Mouse (Mus musculus) forebrain, embryonic 16.5 days (tissue): Measurements from ENCODE around the gene Wfdc15a. TPM values are rescaled to one million over a fixed set of nuclear protein-coding genes. Genes with fewer than 3 reads are reported as not detected.

Experiments used
- ATAC-seq: fragments of 200-750 bp; cut with Nextera tagmentation; 2 replicates; pipeline ENCODE4 v1.8.0; 2017; ENCODE audit warnings: mild to moderate bottlenecking, moderate library complexity
- H3K27ac ChIP-seq: fragments of 300-500 bp; sonication (generic); 2 replicates; pipeline ENCODE4 v1.5.1; 2014; ENCODE audit warnings: low read length, control low read depth
- H3K27me3 ChIP-seq: fragments of 300-500 bp; sonication (generic); replicated peaks from 2 replicates; pipeline ENCODE4 v1.6.1; 2014; ENCODE audit warnings: low read length; ENCODE audit not compliant: control insufficient read depth, insufficient read depth
- H3K36me3 ChIP-seq: fragments of 300-500 bp; sonication (generic); 2 replicates; pipeline ENCODE4 v1.6.1; 2014; ENCODE audit not compliant: control insufficient read depth, insufficient read depth
- H3K4me1 ChIP-seq: fragments of 300-500 bp; sonication (generic); replicated peaks from 2 replicates; pipeline ENCODE4 v1.6.1; 2014; ENCODE audit warnings: low read length; ENCODE audit not compliant: control insufficient read depth, insufficient read depth
- H3K4me2 ChIP-seq: fragments of 300-500 bp; sonication (generic); 2 replicates; pipeline ENCODE4 v1.6.1; 2014; ENCODE audit warnings: mild to moderate bottlenecking, low read length, control low read depth
- H3K4me3 ChIP-seq: fragments of 300-500 bp; sonication (generic); replicated peaks from 2 replicates; pipeline ENCODE4 v1.5.1; 2014; ENCODE audit warnings: mild to moderate bottlenecking, low read length, control low read depth
- H3K9ac ChIP-seq: fragments of 300-500 bp; sonication (generic); replicated peaks from 2 replicates; pipeline ENCODE4 v1.6.1; 2014; ENCODE audit warnings: low read depth, low read length, control low read depth
- H3K9me3 ChIP-seq: fragments of 300-500 bp; sonication (generic); 2 replicates; pipeline ENCODE4 v1.6.1; 2016; ENCODE audit warnings: low read length; ENCODE audit not compliant: control insufficient read depth
- WGBS: fragments of 180-500 bp; shearing (Covaris S2); extraction: QIAGEN DNeasy Blood & Tissue Kit; methylation state at CpG from one replicate; pipeline ENCODE4 v1.1.7; 2014; 5-methylcytosine and 5-hydroxymethylcytosine counted together
- polyA plus RNA-seq: library from polyadenylated mRNA; unstranded; fragments of >200 nt; fragmentation: Nextera tagmentation; extraction: Ambion mirVana; gene quantifications from 2 replicates; pipeline ENCODE4 v1.2.1, GENCODE M21; 2015

Gene Wfdc15a
- polyA plus RNA-seq, 1 experiment from 2014 or later: not detected

DNA sequence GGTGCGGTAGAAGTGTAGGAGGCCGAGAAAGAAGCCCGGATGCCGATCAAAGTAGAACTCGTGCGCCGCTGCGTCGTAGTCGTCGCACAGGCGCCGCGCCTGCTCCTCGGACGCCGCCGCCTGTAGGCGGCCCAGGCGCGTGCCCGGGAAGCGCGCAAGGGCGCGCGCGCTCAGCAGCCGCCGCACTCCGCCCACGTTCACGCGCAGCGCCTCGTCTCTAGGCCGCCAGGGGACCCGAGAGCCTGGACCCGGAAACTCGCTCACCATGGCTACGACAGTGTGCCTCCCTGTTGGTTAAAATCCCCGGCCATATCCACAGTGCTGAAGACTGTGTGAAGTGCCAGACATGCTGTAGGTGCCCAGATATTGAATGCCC lies 31.4 kb downstream of the Wfdc15a start:
- H3K36me3 ChIP-seq: no peaks in the 10 kb centered on the region
- 9% methylated on average over 41 of the region's 42 CpGs for WGBS
- peaks cover 16% of the 10 kb centered on the region for H3K4me1 ChIP-seq
- H3K27me3 ChIP-seq: peaks cover 58% of the 10 kb centered on the region
- no peak overlapping the region for H3K27ac ChIP-seq
- H3K9me3 ChIP-seq: no peaks in the 10 kb centered on the region
- peak; percentile 54 for ATAC-seq
- H3K4me3 ChIP-seq: peak overlapping the region; percentile 46
- H3K9ac ChIP-seq: peak overlapping the region; percentile 43; the same call in 1 of the 2 replicates
- peak overlapping the region; percentile 59 for H3K4me2 ChIP-seq

DNA sequence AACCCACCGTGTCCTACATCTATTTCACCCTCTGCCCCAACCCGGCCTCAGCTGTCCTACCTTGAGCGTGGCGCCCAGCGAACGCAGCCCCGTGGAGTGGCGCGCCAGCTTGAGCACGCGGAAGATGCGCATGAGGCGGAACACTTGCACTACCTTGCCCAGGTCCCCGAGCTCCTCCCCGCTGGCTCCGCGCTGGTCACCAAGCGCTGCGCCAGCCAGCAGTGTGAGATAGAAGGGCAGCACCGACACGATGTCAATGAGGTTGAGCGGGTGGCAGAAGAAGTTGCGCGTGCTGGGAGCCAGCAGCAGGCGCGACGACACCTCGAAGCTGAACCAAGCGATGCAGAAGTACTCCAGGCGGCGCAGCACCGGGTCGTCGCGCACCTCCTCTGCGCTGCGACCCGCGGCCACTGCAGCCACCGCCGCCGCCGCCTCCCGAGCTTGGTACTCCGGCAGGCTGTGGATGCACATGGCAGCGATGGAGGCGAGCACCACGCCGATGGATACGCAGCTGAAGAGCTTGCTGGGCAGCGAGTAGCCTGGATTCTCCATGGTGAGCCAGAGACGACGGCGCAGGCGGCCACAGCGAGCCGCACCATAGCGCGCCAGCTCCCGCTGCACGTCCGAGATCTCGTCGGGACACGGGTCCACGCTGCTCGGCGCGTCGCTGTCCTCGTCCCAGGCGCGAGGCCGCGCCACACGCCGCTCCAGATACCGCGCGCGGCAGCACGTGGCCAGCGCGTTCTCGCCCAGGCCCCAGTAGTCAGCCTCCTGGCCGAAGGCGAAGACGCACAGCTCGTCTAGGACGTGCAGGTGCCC lies 32.0 kb downstream of the Wfdc15a start:
- peaks cover 54% of the 10 kb centered on the region for H3K27me3 ChIP-seq
- H3K27ac ChIP-seq: no peak overlapping the region
- H3K9me3 ChIP-seq: no peaks in the 10 kb centered on the region
- H3K4me2 ChIP-seq: peak overlapping the region; percentile 59
- H3K36me3 ChIP-seq: no peaks in the 10 kb centered on the region
- H3K4me1 ChIP-seq: peaks cover 16% of the 10 kb centered on the region
- peak overlapping the region; percentile 43 for H3K9ac ChIP-seq
- ATAC-seq: peak; percentile 63
- H3K4me3 ChIP-seq: peak overlapping the region; percentile 46
- 17% methylated on average over 84 of the region's 90 CpGs for WGBS

DNA sequence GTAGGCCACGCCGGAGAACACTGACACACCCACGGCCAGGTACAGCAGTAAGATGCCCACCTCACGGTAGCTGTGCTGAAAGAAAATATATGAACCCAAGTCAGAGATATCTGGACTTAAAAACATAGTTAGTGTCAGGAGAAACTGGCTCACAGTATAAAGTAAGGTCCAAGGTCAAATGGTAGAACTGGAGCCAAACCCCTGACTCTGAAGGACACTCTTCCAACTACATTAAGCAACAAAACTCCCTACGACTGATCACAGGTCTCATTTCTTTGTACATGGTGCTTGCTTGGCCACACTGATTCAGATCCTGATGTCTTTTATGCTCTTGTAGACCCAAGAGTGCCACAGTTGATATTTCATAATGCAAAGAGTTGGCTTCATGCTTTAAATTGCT lies 35.0 kb downstream of the Wfdc15a start:
- H3K27me3 ChIP-seq: peaks cover 36% of the 10 kb centered on the region
- 98% methylated on average over 5 of the region's 5 CpGs for WGBS

DNA sequence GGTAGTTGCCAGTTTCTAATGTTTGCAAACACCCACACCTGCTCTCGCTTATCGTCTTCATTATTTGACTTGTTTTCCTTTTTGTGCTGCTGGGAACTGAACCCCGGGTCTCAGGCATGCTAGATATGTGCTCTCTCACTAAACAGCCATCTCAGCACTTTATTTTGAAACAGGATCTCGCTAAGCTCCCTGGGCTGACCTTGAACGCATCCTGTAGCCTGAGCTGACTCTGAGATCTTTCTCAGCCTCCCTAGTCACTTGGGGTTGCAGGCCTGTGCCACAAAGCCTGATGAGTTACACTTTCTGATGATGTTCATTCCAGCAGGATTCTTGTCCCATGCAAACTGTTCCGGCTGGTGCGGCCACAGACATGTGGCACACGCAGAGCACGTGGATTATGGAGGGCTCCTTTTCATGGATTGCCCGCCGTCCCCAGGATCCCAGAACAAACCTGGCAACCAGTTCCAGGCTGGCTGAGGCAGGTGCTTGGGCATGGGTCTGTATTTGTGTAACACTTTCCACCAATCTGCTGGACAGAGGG lies 38.3 kb downstream of the Wfdc15a start:
- Histone ChIP-seq H3K27me3 (peaks cover 4% of the 10 kb centered on the region), H3K36me3 (no peaks in the 10 kb centered on the region), H3K4me1 (no peaks in the 10 kb centered on the region), H3K9ac (no peak overlapping the region), H3K4me2 (no peak overlapping the region), H3K4me3 (no peak overlapping the region), H3K9me3 (no peaks in the 10 kb centered on the region), H3K27ac (no peak overlapping the region)
- ATAC-seq: no peak
- 84% methylated on average over 11 of the region's 11 CpGs for WGBS

More for the DNA sequence above, 35.0 kb downstream of the Wfdc15a start:
- H3K4me3 ChIP-seq: no peak overlapping the region
- H3K27ac ChIP-seq: no peak overlapping the region
- peaks cover 8% of the 10 kb centered on the region for H3K4me1 ChIP-seq
- no peak overlapping the region for H3K4me2 ChIP-seq
- H3K9ac ChIP-seq: no peak overlapping the region
- no peak for ATAC-seq
- H3K36me3 ChIP-seq: no peaks in the 10 kb centered on the region
- H3K9me3 ChIP-seq: no peaks in the 10 kb centered on the region

DNA sequence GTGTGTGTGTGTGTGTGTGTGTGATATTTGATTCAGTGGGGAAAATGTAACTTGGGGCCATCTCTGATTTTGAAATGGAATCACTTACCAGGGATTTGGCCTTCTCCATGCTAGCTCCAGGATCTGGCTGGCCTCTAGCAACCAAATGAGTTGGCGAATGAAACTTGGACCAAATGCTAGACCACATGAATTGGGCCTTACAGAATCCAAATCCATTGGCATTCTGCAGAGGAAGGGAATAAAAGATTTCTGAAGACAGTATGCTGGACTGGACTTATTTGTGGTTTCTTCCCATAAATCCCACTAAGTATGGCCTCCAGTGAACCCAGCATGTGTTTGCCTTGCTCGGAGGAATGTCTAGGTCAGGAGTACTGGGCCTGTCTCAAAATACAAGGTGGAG lies 41.1 kb downstream of the Wfdc15a start:
- H3K9me3 ChIP-seq: no peaks in the 10 kb centered on the region
- H3K27ac ChIP-seq: no peak overlapping the region
- H3K4me2 ChIP-seq: no peak overlapping the region
- ATAC-seq: no peak
- no peaks in the 10 kb centered on the region for H3K36me3 ChIP-seq
- H3K9ac ChIP-seq: no peak overlapping the region
- no peak overlapping the region for H3K4me3 ChIP-seq
- no peaks in the 10 kb centered on the region for H3K27me3 ChIP-seq
- 89% methylated on average over 2 of the region's 2 CpGs for WGBS
- H3K4me1 ChIP-seq: no peaks in the 10 kb centered on the region

DNA sequence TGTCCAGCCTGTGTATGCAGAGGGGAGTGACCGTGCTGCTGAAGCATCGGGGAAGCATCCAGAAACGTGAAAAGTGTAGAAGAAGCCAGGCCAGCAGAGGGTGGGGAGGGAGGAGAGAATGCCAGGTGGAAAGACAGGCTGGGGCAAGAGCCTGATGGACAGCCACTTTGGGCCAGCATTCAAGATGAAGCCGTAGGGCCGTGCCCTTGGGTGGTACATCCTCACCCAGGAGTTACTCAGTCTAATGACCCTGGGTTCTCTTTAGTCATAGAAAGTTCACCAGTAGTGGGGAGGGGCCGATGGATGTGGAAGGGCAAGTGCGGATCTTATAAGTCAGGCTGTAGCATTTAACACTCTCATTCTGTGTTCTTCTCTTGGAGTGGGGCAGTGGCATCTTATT lies 43.8 kb downstream of the Wfdc15a start:
- Histone ChIP-seq H3K36me3 (peaks cover 3% of the 10 kb centered on the region; the same call in 1 of the 2 replicates), H3K9ac (no peak overlapping the region), H3K9me3 (no peaks in the 10 kb centered on the region), H3K27me3 (no peaks in the 10 kb centered on the region), H3K4me3 (no peak overlapping the region), H3K4me1 (no peaks in the 10 kb centered on the region), H3K4me2 (no peak overlapping the region), H3K27ac (no peak overlapping the region)
- 92% methylated on average over 7 of the region's 7 CpGs for WGBS
- no peak for ATAC-seq

DNA sequence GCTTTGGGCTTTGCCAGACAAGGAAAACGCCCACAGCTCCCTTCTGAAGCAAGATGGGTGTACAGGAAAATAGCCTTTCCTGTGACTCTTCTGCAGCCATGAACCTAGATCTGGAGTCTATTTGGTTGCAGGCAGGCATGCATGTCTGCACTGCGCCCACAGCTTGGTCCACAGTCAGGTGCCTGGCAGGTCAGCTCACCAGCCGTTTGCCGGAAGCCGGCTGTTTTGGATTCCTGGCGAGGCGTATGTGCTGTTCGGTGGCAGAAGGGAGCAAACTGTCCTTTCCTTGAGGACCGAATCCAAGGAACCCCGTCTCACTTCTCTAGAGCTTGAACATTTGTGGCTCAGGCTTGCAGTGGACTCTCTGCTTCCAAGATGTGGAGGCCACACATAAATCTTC lies 45.9 kb downstream of the Wfdc15a start:
- WGBS: 95% methylated on average over 10 of the region's 10 CpGs
- H3K4me2 ChIP-seq: no peak overlapping the region
- no peak overlapping the region for H3K27ac ChIP-seq
- no peak for ATAC-seq
- H3K4me3 ChIP-seq: no peak overlapping the region
- H3K27me3 ChIP-seq: no peaks in the 10 kb centered on the region
- H3K36me3 ChIP-seq: peaks cover 3% of the 10 kb centered on the region; the same call in 1 of the 2 replicates
- no peaks in the 10 kb centered on the region for H3K4me1 ChIP-seq
- H3K9me3 ChIP-seq: no peaks in the 10 kb centered on the region
- no peak overlapping the region for H3K9ac ChIP-seq

DNA sequence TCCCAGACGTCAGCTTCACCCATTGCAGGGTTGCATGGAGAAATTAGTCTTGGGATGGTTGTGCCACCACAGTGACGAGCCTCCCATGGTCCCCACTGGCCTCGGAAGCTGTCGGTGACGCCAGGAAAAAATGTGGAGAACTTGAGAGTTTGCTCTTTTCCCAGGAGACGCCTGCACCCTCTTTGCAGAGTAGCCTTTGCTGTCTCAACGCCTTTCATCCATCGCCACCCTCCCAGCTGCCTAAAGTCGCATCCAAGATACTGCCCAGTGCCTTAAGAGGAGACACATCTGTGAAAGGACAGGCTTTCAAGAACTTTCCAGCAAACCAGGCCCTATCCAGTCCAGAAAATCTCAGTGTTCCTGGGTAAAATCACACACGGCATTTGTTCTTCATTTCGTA lies 47.6 kb downstream of the Wfdc15a start:
- WGBS: 96% methylated on average over 11 of the region's 11 CpGs
- H3K27me3 ChIP-seq: no peaks in the 10 kb centered on the region
- H3K36me3 ChIP-seq: peaks cover 3% of the 10 kb centered on the region; the same call in 1 of the 2 replicates
- H3K4me2 ChIP-seq: no peak overlapping the region
- no peaks in the 10 kb centered on the region for H3K9me3 ChIP-seq
- no peak for ATAC-seq
- H3K9ac ChIP-seq: no peak overlapping the region
- H3K4me1 ChIP-seq: no peaks in the 10 kb centered on the region
- H3K27ac ChIP-seq: no peak overlapping the region
- no peak overlapping the region for H3K4me3 ChIP-seq

DNA sequence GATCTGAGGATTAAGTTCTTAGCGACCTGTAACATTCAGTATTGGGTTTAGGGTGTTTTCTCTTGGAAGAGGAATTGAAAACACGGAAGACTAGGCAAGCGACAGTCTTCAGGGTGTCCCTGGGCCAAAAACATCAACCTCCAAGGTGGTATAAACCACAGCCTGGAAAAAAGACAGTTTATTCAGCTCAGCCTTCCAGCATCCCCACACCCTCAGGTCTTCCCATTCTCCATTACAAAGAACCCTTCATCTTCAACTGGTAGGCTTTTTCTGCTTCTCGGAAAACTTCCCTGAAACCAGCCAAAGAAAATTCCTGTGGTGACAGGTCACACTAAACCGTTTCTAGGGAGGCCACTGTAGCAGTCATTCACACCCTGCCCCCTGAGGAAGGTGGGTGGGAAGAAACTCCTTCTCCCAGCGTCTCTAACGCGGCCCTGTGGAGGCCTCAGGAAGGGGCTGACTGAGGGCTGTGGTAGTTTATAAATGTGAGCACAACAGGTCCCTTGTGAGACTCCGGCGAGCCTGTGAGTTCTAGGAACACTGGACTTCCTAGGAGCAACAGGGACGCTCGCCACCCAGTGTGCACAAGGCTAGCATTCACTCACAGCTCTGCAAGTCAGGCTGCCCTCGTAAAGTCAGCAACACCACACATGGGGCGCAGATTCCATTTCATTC lies 49.7 kb downstream of the Wfdc15a start:
- H3K36me3 ChIP-seq: peaks cover 3% of the 10 kb centered on the region; the same call in 1 of the 2 replicates
- H3K4me2 ChIP-seq: no peak overlapping the region
- ATAC-seq: no peak
- H3K9me3 ChIP-seq: no peaks in the 10 kb centered on the region
- 56% methylated on average over 14 of the region's 14 CpGs for WGBS
- H3K9ac ChIP-seq: no peak overlapping the region
- no peak overlapping the region for H3K27ac ChIP-seq
- H3K4me3 ChIP-seq: no peak overlapping the region
- no peaks in the 10 kb centered on the region for H3K27me3 ChIP-seq
- H3K4me1 ChIP-seq: no peaks in the 10 kb centered on the region
